Mouse (Mus musculus): ENCODE measurements around the gene Trio. TPM values are rescaled to one million over a fixed set of nuclear protein-coding genes. Genes with fewer than 3 reads are reported as not detected.

The Trio gene
- polyA plus RNA-seq, 1 experiment from 2014 or later = 5.1 TPM

DNA sequence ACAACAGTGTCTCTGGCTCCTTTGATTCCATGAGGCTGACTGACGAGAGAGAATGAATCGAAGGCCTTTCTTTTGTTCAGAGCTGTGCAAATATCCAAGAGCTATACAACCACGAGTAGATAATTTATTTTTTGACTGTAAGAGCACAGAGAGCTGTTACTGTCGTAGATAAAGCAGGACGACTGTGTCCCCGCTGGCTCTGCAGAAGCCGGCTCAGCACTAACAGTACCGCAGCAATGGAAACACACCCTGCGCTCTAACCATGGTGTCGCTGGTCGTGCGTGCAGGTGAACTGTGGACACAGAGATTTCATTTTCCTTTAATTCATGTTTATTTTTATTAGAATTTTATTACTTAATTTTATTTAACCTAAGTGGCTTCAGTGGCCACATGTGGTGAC is 131.5 kb downstream of the Trio start:
- TF ChIP-seq EP300 (IDR thresholded peaks at IDR 0.05; ENCODE audit: low read depth) (no peak), CTCF (IDR thresholded peaks at IDR 0.05; ENCODE audit: low read depth) (no peak)
- H3K4me3 ChIP-seq (ENCODE audit: low read depth, low read length) = no peak overlapping the region
- H3K27me3 ChIP-seq (ENCODE audit: insufficient read depth, low read length) = no peaks in the 10 kb centered on the region
- no peak for DNase-seq
- no peaks in the 10 kb centered on the region for H3K9me3 ChIP-seq (ENCODE audit: low read length)
- no peak for ATAC-seq
- no peak overlapping the region for H3K9ac ChIP-seq (replicated peaks)
- no peak overlapping the region for H3K4me2 ChIP-seq (ENCODE audit: low read depth, low read length)
- WGBS (ENCODE audit: insufficient replicate concordance) = 85% methylated on average over 12 of the region's 12 CpGs
- no peaks in the 10 kb centered on the region for H3K4me1 ChIP-seq (ENCODE audit: insufficient read depth)
- peaks cover 8% of the 10 kb centered on the region; the same call in 1 of the 2 replicates for H3K36me3 ChIP-seq (replicated peaks; ENCODE audit: insufficient read depth, low read length)
- no peak overlapping the region for H3K27ac ChIP-seq (ENCODE audit: low read depth)

DNA sequence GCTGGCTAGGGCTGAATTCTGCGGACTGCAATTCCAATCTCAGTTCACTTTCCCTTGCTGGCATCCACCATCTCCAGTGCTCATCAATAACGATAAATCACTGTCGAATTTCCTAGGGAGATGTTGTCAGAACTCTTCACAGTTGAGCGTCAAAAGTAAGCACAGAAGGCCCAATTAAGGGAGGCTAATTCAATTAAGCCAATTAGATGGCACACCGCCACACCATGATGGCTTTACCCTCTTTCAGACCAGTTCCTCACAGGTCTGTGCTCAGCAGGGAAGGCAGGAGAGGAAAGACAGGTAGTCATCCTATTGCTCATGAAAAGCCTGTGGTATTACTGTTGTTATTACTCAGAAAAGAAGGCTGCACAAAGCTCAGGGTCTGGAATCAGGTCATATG is 133.6 kb downstream of the Trio start:
- DNase-seq (no peak), ATAC-seq (no peak)
- peaks cover 5% of the 10 kb centered on the region; the same call in 1 of the 2 replicates for H3K4me1 ChIP-seq (ENCODE audit: insufficient read depth)
- H3K4me2 ChIP-seq (ENCODE audit: low read depth, low read length) = no peak overlapping the region
- TF ChIP-seq EP300 (IDR thresholded peaks at IDR 0.05; ENCODE audit: low read depth) (no peak), CTCF (IDR thresholded peaks at IDR 0.05; ENCODE audit: low read depth) (no peak)
- no peaks in the 10 kb centered on the region for H3K27me3 ChIP-seq (ENCODE audit: insufficient read depth, low read length)
- 75% methylated on average over 5 of the region's 5 CpGs for WGBS (ENCODE audit: insufficient replicate concordance)
- peaks cover 9% of the 10 kb centered on the region for H3K36me3 ChIP-seq (replicated peaks; ENCODE audit: insufficient read depth, low read length)
- no peak overlapping the region for H3K9ac ChIP-seq (replicated peaks)
- no peak overlapping the region for H3K4me3 ChIP-seq (ENCODE audit: low read depth, low read length)
- H3K27ac ChIP-seq (ENCODE audit: low read depth) = no peak overlapping the region
- no peaks in the 10 kb centered on the region for H3K9me3 ChIP-seq (ENCODE audit: low read length)

DNA sequence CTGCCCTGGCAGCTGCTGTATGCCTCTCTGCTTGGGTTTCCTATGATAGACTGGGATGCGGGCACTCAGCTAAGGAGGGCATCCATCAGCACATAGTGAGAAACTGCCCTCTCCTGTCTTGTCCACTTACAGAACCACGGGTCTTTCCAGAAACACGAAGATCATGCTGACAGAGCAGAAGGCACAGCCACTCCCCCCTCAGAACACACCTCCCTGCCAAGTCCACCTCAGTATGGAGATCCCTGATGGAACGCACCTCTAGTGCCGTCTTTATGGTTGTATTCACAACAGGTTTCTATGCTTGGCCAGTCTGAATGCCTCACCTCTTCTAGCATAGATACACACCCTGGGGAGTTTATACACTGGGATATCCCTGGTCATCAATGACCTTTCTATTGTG is 135.0 kb downstream of the Trio start:
- H3K27me3 ChIP-seq (ENCODE audit: insufficient read depth, low read length) = no peaks in the 10 kb centered on the region
- H3K9me3 ChIP-seq (ENCODE audit: low read length) = no peaks in the 10 kb centered on the region
- H3K27ac ChIP-seq (ENCODE audit: low read depth) = no peak overlapping the region
- no peak overlapping the region for H3K9ac ChIP-seq (replicated peaks)
- H3K4me1 ChIP-seq (ENCODE audit: insufficient read depth) = peaks cover 6% of the 10 kb centered on the region; the same call in 1 of the 2 replicates
- H3K4me2 ChIP-seq (ENCODE audit: low read depth, low read length) = no peak overlapping the region
- DNase-seq (no peak), ATAC-seq (no peak)
- TF ChIP-seq EP300 (IDR thresholded peaks at IDR 0.05; ENCODE audit: low read depth) (no peak), CTCF (IDR thresholded peaks at IDR 0.05; ENCODE audit: low read depth) (no peak)
- H3K4me3 ChIP-seq (ENCODE audit: low read depth, low read length) = no peak overlapping the region
- peaks cover 9% of the 10 kb centered on the region for H3K36me3 ChIP-seq (replicated peaks; ENCODE audit: insufficient read depth, low read length)
- 75% methylated on average over 5 of the region's 5 CpGs for WGBS (ENCODE audit: insufficient replicate concordance)

DNA sequence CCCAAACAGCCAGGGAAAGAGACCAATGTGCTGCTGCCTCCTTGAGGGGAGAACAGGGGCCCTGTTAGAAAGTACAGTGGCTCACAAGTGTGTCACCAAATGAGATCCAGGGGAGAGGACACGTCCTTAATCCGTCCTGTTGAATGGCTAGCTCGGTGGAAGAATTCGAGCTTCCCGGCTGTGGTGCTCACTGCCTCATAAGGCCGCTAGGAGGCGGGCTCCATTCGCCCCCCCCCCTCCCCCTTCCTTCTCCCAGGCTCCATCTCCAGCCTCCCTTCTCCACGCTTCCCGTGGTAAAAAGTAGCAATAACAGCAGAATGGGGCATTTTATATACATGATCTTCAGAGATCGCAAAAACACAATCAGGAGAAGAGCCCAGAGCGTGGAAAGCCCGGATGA is 137.5 kb downstream of the Trio start:
- whole genome bisulfite sequencing (ENCODE audit: insufficient replicate concordance) = 81% methylated on average over 13 of the region's 13 CpGs

DNA sequence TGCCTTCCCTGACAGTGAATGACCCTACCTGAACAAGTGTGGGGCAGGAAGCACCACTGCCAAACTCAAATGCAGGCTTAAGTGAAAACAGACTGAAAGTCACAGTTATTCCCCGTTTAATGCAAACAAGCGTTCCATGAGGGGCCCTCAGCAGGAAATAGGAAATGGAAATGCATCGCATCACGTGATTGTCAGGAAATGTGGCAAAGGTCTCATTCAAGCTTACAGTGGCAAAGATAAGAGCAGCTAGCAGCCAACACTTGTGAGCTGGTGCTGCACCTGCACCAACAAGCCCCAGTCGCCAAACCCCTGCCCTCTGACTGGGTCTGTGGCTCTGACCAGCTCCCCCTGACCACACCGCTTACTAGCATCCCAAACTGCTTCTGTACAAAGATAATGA is 138.7 kb downstream of the Trio start:
- Histone ChIP-seq H3K9me3 (ENCODE audit: low read length) (no peaks in the 10 kb centered on the region), H3K9ac (replicated peaks) (no peak overlapping the region), H3K4me2 (ENCODE audit: low read depth, low read length) (no peak overlapping the region), H3K36me3 (replicated peaks; ENCODE audit: insufficient read depth, low read length) (peaks cover 7% of the 10 kb centered on the region), H3K27me3 (ENCODE audit: insufficient read depth, low read length) (no peaks in the 10 kb centered on the region), H3K4me1 (ENCODE audit: insufficient read depth) (peaks cover 6% of the 10 kb centered on the region; the same call in 1 of the 2 replicates), H3K27ac (ENCODE audit: low read depth) (0 out of 2 replicates have a peak overlapping the region, but pooled peaks have one; percentile 19), H3K4me3 (ENCODE audit: low read depth, low read length) (no peak overlapping the region)
- WGBS (ENCODE audit: insufficient replicate concordance) = 34% methylated on average over 6 of the region's 6 CpGs
- no peak for ATAC-seq
- no peak for DNase-seq
- TF ChIP-seq CTCF (IDR thresholded peaks at IDR 0.05; ENCODE audit: low read depth) (no peak), EP300 (IDR thresholded peaks at IDR 0.05; ENCODE audit: low read depth) (no peak)

More for the DNA sequence above, 137.5 kb downstream of the Trio start:
- peaks cover 6% of the 10 kb centered on the region; the same call in 1 of the 2 replicates for H3K4me1 ChIP-seq (ENCODE audit: insufficient read depth)
- no peak overlapping the region for H3K4me2 ChIP-seq (ENCODE audit: low read depth, low read length)
- no peak overlapping the region for H3K9ac ChIP-seq (replicated peaks)
- ATAC-seq (no peak), DNase-seq (no peak)
- peaks cover 9% of the 10 kb centered on the region for H3K36me3 ChIP-seq (replicated peaks; ENCODE audit: insufficient read depth, low read length)
- H3K9me3 ChIP-seq (ENCODE audit: low read length) = no peaks in the 10 kb centered on the region
- no peak overlapping the region for H3K4me3 ChIP-seq (ENCODE audit: low read depth, low read length)
- no peak for TF ChIP-seq EP300 (IDR thresholded peaks at IDR 0.05; ENCODE audit: low read depth)
- peak; percentile 43 for TF ChIP-seq CTCF (IDR thresholded peaks at IDR 0.05; ENCODE audit: low read depth)
- no peaks in the 10 kb centered on the region for H3K27me3 ChIP-seq (ENCODE audit: insufficient read depth, low read length)
- no peak overlapping the region for H3K27ac ChIP-seq (ENCODE audit: low read depth)

DNA sequence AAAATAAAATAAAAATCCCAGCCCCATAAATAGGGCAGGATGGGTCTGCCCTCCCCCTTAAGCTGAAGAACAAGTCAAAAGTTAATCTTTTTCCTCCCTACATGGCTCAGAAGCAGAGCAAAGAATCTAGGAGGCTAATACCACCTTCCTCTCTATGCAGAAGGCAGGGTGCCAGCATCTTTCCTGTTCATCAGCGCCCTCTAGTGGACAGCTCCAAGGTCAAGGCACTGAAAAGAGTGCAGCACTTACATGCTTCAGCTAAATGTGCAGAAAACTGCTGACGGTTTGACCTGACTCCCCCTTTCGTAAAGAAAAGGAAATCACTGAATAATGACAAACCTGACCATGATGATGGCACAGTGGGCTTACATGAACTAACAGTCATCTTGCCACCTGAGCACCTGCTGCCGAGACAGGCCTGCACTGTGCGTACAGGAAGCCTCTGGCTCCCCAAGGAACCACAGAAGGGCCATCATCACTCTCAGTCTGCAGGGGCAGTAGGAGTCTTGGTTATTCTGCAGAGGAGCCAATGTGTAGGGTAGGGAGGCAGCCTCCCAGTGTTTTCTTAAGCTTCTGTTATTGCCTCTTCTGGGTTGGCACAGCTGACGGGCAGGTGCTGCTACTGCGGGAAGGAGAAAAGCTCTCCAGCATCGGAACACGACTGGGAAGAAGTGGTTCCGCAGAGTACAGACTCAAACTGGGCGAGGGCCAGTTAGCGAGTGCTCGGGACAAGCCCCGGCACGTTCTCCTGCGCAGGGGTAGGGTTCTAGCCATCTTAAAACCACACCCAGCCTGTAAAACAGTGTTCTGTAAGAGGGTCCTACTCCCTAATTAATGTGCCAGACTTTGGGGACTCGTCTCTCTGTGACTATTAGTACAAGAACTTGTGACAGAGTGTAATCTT is 141.0 kb downstream of the Trio start:
- no peak overlapping the region for H3K9ac ChIP-seq (replicated peaks)
- H3K9me3 ChIP-seq (ENCODE audit: low read length) = no peaks in the 10 kb centered on the region
- H3K36me3 ChIP-seq (replicated peaks; ENCODE audit: insufficient read depth, low read length) = peaks cover 15% of the 10 kb centered on the region
- H3K4me1 ChIP-seq (ENCODE audit: insufficient read depth) = peaks cover 6% of the 10 kb centered on the region; the same call in 1 of the 2 replicates
- ATAC-seq (peak; percentile 69), DNase-seq (peak; percentile 83)
- TF ChIP-seq CTCF (IDR thresholded peaks at IDR 0.05; ENCODE audit: low read depth) = peak; percentile 94
- TF ChIP-seq EP300 (IDR thresholded peaks at IDR 0.05; ENCODE audit: low read depth) = no peak
- WGBS (ENCODE audit: insufficient replicate concordance) = 71% methylated on average over 17 of the region's 17 CpGs
- no peak overlapping the region for H3K4me2 ChIP-seq (ENCODE audit: low read depth, low read length)
- no peak overlapping the region for H3K4me3 ChIP-seq (ENCODE audit: low read depth, low read length)
- no peaks in the 10 kb centered on the region for H3K27me3 ChIP-seq (ENCODE audit: insufficient read depth, low read length)
- H3K27ac ChIP-seq (ENCODE audit: low read depth) = no peak overlapping the region

Measured in liver, postnatal 0 days (tissue).